In the genomic region with DNA sequence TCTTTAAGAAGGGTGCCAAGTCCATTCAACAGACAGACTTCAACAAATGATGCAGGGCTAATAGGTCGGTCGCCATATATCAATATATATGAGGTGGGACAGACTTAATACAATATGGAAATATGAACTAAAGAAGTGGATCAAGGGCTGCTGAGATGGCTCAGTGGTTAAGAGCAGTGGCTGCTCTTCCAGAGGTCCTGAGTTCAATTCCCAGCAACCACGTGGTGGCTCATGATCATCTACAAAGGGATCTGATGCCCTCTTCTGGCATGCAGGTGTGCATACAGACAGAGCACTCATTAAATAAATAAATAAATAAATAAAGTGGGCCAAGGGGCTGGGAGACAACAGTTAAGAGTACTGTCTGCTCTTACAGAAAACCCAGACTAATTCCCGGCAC, we compare ENCODE assay signal across 1 mouse cellular context.
TF ChIP-seq lines count a peak whose summit lies in the region.

No protein-coding gene starts in this region.

TF ChIP-seq in MEL, 35 proteins besides CTCF, POLR2A, EP300 and RAD21:
- TF ChIP-seq CHD1 (IDR thresholded peaks at IDR 0.05; ENCODE audit: low read depth, low read length) (no peak), MAZ (IDR thresholded peaks at IDR 0.05; ENCODE audit: low read depth, low read length) (no peak), BHLHE40 (IDR thresholded peaks at IDR 0.05; ENCODE audit: borderline replicate concordance, low read depth, low read length) (no peak), MYC (IDR thresholded peaks at IDR 0.05; ENCODE audit: low read depth, low read length) (no peak), MXI1 (IDR thresholded peaks at IDR 0.05; ENCODE audit: low read depth, low read length) (no peak), ZC3H11A (IDR thresholded peaks at IDR 0.05; ENCODE audit: low read depth, low read length) (no peak), UBTF (IDR thresholded peaks at IDR 0.05; ENCODE audit: borderline replicate concordance, insufficient read depth, low read depth, low read length) (no peak), ZNF384 (IDR thresholded peaks at IDR 0.05; ENCODE audit: low read depth, low read length) (no peak), NELFE (IDR thresholded peaks at IDR 0.05; ENCODE audit: low read depth, low read length) (no peak)
